Mouse (Mus musculus) heart, adult 8-10 months (tissue): ENCODE measurements around the gene Srsf9. TPM values are rescaled to one million over a fixed set of nuclear protein-coding genes. Genes with fewer than 3 reads are reported as not detected.
"Not testable (repeated sequence)": the region's sequence is repeated elsewhere in the genome, so short reads cannot be mapped to it uniquely, and the experiment has no call there.

ENCODE experiments used
- DNase-seq: peaks from one replicate; pipeline ENCODE4 v3.0.0; 2022; ENCODE audit warnings: low spot score
- total RNA-seq, 4 experiments: library from RNA; stranded (reverse); gene quantifications; 2 replicates each; pipeline ENCODE4 v1.2.4; 2022

Srsf9 gene
- 10 to 100 TPM; 14.2 to 15.5 (median 14.4) TPM for total RNA-seq

DNA sequence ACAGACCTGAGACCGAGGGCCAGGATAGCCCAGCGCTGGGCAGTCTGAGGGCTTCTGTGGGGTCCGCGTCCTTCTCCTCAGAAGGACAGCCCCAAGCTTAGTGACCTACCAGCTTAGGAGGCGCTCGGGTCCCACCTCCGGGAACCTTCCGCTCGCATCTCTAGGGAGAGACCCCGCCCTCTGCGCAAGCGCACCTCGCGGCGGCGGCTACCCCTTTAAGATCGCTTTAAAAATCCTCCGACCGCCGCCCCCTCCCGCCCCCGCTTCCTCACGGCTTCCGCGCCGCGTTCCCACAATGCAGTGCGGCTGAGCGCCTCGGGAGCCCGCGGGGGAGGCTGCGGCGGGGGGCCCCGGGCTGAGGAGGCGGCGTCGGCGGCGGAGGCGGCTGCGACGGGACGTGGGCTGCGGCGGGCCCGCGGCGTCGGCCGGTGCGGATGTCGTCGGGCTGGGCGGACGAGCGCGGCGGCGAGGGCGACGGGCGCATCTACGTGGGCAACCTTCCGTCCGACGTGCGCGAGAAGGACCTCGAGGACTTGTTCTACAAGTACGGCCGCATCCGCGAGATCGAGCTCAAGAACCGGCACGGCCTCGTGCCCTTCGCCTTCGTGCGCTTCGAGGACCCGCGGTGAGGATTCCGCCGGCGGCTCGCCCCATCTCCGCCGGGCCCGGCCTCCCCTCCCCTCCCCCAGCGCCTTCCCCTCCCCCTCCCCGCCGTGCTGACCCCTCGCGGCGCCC lies at the start of gene Srsf9:
Srsf9 (plus strand) TSS at position 303 of the 735 bp plus-strand sequence.
- peak; percentile 94 for DNase-seq

DNA sequence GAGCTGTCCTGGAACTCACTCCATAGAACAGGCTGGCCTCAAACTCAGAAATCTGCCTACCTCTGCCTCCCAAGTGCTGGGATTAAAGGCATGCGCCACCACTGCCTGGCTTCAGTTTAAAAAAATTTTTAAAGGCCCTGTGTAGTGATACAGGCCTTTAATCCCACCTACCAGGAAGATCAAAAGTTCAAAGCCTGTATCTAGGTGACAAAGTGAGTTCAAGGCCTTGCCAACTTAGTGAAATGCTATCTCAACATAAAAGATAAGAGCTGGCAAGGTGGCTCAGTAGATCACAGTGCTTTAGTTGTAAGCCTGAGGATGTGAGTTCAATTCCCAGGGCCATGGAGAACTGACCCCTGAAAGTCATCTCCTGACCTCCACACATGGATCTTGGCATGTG lies 48.9 kb upstream of the Srsf9 start:
- DNase-seq: no peak

DNA sequence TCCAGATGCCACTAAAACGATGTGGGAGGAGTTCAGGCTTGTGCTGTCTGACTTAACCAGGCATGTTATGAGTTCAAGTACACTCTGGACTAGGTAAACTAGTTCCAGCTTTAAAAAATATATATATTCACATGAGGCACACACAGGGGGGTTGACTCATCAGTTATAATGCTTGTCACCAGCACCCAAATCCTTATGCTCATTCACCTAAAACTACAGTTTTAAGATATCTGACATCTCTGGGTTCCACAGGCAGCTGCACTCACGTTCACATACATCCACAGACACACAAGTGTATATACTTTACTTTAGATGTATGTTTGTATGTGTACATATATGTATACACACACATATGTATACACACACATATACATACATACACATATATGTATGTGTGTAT lies 48.2 kb upstream of the Srsf9 start:
- no peak for DNase-seq

DNA sequence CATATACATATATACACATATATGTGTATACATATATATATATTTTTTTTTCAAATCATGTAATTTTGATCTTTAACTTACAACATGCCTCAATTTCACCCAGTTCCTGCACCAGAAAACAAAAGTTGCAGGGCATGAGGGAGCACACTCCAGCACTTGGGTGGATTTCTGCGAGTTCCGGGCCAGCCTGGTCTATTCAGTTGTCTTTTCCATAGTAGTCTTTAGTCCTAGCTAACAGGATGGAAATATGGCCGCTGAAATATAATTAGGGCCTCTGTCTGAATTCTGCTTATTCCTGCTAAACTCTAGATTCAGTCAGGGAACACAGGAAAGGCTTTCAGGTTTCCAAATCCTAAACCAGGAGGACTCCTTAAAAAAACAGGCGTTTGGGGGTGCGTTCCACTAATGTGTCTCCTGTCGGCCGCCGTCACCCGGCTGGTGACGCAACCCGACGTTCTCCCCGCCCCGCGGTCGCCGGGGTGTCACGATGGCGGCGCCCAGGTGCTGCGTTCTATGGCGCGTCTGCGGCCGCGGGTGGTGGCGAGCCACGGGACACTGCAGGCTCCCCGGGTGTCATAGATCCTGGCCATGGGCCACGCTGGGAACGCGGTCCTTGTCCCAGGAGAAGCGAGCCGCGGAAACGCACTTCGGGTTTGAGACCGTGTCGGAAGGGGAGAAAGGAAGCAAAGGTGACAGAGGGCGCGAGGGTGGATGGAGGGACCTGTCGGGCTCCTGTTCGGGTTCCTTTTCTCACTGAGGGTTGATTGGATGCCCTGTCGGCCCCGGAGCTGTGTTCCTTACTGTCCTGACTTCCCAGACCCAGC lies 47.5 kb upstream of the Srsf9 start, which contains the start of gene Coq5:
Coq5 (plus strand) TSS at position 441 of the 824 bp plus-strand sequence.
- peak; percentile 88 for DNase-seq

DNA sequence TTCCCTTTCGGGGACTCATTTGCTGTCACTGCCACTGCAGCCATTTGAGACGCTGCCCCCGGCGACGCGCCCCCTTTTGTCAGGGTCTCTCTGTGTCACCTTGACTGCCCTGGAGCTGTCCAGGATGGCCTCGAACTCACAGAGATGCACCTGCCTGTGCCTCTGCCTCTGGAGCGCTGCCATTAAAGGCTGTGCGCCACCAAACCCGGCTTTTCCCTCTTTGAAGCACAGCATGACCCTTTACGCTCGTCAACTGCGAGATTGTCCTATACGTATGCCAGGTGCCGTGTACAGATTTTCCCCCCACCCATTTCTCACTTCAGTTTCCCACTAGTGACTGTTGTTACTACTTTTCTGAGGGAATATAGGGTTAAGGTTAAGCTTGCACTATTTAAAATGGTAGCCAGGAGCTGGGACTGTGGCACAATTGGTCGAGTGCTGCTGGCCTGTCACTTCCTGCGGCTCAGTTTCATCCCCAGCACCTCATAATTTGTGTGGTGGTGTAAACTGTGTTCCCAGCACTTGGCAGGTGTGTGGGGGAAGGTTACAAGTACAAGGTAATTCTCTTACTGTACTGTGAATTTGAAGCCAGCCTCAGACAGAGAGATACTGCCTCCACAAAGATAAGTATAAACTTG lies 46.8 kb upstream of the Srsf9 start:
- no peak for DNase-seq

DNA sequence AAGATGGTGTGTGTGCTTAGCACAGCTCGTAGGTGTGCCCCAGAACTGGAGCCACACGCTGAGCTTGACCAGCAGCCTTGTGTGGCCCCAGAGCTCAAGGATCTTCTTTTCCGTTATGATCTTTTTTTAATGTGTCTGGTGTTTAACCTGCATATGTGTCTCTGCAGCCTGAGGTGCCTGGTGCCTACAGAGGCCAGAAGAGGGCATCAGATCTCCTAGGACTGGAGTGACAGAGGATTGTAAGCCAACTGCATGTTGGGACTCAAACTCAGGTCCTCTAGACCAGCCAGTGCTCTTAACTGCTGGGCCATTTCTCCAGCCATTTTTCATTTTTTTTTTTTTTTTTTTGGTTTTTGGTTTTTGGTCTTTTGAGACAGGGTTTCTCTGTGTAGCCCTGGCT lies 42.2 kb upstream of the Srsf9 start:
- DNase-seq: no peak

DNA sequence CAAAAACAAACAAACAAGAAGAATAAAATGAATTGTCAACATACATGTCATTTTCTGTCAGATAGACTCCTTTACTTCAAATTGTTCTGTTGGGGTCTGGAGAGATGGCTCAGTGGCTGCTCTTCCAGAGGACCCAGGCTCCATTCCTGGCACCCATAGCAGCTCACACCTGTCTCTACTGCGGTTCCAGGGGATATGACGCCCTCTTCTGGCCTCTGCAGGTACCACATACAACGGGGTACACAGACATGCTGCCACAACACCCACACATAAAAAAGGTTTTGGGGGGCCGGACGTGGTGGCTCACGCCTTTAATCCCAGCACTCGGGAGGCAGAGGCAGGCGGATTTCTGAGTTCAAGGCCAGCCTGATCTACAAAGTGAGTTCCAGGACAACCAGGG lies 32.8 kb upstream of the Srsf9 start:
- no peak for DNase-seq

DNA sequence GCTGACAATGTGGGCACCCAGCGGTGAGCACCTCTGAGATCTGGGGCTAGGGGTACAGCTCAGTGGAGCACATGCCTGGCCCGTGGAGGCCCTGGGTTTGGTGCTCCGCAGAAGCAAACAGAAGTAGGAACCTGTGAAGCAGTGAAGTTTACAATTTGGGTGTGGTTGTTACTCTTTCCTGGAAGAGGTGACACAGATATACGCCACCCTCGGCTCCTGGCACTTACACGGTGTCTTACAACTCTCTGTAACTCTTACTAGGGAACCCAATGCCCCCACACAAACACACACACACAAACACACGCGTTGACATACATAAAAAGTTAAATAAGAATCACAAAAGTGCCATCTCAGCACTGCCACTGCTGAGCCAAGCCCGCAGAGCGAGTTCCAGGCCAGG lies 30.6 kb upstream of the Srsf9 start:
- DNase-seq: no peak

DNA sequence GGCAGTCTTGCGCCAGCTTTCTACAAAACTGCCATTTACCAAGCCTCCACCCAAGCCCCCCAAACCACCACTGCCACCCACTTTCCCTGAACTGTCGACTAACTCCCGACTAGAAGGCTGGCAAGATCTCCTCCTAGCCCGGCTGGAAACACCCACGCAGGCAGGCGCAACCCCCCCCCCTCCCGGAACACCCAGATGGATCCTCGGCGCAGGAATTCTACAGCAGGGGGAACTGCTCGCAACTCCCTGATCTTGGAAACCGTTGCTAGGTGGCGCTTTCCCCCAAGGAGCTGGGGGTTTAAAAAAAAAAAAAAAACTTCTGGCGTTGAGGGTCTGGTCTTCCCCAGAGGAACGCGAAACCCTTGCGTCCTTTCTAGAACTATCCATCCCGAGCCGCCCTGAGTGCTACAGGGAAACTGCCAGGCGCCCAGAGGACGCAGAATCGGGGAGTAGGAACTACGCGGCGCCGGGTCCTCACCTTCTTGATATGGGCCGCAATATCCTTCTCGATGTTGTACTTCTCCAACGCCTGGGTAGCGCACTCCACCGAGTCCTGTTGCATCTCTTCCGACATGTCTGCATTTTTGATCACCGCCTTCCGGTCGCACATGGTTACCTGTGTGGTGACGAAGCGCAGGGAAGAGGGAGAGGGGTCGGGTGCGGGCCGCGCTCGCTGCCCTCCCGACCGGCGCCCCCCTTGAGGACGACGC lies 26.8 kb upstream of the Srsf9 start:
- DNase-seq: peak; percentile 50

DNA sequence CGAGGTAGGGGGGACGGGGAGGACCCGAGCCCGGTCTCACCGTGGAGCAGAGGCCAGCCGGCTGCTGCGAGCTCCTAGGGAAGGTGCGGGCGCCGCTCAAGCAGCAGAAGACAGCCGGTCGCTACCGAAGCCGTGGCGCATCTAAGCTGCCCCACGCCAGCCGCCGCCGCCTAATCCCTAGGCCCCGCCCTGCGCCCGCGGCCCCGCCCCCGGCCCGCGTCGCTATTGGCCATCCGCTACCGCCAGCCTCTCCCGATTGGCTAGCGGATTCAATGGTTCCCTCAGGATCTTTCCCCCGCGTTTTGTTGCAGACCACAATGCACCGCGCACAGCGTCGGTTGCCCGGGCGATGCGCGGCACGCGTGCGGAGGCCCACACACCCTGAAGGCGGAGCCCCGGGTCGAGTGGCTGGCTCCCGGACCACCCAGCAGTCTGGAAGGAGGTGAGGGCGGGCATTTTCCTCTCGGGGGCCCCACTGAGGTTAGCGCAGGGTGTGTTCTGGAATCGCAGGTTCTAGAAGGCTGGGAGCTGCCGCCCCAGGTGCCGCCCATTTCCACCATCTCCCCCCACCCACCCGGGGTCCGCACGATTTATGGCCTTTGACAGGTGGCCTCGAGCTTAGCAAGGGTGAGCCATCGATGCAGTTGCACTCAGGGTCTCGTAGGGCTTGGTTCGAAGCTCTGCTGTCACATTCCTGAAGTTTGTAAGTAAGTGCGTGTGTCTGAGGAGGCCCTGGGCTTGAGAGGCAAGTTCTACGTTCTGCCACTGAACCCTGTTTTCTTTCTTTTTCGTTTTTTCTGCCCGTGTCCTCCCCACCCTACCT lies 26.0 kb upstream of the Srsf9 start, which contains the start of gene Dynll1:
Dynll1 (minus strand) TSS at position 208 of the 823 bp plus-strand sequence.
- DNase-seq: peak; percentile 100

DNA sequence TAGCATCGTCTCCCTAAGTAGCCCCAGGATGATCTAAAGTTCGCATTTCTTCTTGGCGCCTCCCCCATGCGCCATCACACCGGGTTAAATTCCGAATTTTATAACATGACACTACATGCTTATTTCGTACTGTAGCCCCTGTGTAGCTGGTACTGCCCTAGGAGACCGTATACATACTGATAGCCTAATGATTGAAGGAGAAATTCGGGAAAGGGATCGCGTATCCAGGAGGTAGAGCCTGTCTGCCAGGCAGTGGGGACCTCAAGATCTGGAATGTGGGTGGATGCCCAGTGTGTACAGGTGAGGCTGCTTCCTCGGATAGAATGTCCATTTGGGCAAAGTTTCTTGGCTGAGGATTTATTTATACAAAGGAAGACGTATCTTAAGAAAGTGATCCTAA lies 25.4 kb upstream of the Srsf9 start:
- DNase-seq: no peak

DNA sequence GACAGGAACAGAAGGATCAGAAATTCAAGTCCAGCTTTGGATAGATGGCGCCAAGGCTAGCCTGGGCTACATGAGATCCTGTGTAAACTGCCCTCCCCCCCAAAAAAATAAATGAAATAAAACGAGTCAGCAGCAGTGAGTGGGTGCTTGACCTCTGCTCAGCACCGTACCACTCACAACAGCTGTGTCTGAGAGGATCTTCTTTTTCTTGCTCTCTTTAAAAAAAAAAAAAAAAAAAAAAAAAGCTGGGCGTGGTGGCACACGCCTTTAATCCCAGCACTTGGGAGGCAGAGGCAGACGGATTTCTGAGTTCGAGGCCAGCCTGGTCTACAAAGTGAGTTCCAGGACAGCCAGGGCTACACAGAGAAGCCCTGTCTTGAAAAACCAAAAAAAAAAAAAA lies 24.8 kb upstream of the Srsf9 start:
- not testable (repeated sequence) for DNase-seq

DNA sequence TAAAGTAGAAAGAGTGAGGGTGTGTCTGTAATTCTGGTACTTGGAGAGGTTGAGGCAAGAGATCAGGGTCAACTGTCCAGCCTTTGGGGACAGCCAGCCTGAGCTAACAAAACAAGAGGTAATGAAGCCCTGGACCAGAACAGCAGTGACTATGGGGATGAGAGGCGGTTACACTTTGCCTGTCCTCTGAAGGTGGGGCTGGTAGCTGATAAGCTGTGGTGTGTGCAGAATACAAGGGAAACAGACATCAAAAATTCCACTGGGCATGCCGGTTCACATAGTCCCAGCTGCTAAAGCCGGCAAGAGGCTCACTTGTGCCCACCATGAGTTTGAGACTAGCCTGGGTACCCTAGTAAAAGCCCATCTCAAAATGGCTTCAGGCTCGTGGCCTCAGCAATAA lies 14.6 kb upstream of the Srsf9 start:
- DNase-seq: no peak

DNA sequence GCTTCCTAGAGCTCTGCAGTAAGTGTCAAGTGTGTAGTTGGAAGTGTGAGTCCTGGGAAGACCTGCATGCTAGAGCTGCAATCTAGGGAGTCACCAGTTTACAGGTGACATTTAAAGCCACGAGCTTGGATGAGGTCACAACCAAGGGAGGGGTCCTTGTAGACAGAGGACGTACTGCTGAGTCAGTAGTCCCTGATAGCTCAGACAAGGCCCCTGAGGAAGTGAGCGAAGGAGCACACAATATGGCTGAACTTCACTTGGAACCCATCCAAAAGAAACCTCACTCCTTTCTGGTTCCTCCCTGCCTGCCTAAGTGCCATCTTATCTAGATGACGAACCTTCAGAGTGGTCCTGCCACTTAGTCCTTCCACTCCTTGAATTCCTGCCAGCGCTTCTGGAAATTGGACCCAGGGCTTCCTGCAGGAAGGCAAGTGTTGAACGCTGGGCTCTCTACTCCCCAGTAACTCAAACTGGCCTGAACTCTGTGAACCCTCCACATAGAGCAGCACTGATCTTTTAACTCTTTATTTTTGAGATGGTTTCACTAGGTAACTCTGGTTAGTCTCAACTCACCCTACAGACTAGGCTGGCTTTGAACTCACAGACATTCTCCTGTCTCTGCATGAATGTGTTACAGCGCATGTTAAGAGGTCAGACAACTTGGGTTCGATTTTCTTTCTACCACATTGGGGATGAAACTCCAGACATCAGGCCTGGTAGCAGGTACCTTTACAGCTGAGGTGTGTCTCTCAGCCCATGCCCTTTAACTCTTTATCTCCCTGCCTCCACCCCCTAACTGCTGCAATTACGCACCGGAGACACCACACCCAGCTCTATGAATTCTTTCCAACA lies 13.9 kb upstream of the Srsf9 start:
- DNase-seq: no peak

DNA sequence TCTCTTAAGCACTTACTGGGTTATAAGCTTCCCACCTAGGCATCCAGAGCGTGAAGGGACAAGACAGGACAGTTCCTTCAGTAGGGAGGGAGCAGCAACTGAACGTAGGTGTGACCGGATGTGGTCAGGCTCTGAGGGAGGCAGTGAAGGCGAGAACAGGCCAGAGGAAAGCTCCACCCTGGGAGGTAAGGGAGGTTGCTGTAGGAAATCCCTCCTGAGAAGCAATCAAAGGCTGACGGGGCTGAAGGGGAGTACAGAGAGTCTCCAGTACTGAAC lies 13.4 kb upstream of the Srsf9 start:
- no peak for DNase-seq

DNA sequence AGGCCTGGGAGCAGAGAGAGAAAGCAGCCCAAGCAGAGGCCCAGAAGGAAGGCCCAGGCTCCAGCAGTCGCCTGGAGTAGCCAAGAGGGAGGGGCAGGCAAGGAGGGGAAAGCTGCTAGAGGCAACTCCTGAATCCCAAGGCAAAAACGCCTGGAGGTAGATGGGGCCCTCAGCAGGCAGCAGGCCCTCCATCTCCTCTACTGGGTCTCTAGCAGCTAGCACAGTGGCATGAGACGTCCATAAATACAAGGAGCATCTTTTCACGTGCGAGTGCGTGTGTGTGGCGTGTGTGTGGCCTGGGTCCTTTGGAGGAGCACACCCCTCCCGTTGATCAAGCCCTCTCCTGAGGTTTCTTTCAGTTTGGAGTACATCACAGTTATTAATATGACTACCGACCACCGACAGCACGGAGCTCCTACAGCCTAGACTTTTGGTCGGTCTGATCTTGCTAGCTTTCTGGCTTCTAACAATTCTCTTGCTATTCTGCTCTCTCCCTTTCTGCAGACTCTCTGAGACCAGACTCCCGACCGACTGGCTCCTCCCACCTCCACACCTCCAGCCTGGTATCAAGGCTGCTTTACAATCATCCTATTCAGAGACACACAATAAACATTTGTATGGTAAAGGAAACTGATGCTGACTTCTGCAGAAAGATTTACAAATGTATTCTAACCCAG lies 9.9 kb upstream of the Srsf9 start:
- no peak for DNase-seq

DNA sequence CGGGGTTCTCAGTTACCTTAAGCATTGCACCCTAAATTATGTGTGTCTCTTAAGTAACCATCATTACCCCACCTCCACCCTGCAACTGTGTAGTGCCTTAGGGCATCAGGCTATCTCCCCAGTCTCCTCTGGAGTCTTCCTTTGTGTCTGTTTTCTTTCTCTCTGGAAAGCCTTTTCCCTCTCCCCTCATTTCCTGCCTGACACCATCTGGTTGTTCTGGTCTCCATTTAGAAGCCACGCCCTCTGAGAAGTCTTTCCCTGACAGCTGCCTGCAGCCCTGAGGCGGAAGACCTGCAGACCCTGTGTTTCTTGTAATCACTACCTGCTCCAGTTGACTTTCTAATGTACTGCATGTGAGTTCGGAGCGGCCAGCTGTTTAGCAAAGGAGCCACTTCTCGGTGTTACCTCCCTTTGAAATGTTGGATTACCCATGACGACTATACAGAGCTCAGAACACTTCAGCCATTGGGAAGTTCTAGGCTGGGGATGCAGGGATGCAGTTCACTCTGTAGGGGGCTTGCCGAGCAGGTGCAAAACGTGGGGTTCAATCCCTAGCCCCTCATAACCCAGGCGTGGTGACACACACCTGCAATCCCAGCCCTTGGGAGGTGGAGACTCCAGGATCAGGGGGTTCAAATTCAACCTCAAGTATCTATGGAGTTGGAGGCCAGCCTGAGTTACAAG lies 9.2 kb upstream of the Srsf9 start:
- no peak for DNase-seq

DNA sequence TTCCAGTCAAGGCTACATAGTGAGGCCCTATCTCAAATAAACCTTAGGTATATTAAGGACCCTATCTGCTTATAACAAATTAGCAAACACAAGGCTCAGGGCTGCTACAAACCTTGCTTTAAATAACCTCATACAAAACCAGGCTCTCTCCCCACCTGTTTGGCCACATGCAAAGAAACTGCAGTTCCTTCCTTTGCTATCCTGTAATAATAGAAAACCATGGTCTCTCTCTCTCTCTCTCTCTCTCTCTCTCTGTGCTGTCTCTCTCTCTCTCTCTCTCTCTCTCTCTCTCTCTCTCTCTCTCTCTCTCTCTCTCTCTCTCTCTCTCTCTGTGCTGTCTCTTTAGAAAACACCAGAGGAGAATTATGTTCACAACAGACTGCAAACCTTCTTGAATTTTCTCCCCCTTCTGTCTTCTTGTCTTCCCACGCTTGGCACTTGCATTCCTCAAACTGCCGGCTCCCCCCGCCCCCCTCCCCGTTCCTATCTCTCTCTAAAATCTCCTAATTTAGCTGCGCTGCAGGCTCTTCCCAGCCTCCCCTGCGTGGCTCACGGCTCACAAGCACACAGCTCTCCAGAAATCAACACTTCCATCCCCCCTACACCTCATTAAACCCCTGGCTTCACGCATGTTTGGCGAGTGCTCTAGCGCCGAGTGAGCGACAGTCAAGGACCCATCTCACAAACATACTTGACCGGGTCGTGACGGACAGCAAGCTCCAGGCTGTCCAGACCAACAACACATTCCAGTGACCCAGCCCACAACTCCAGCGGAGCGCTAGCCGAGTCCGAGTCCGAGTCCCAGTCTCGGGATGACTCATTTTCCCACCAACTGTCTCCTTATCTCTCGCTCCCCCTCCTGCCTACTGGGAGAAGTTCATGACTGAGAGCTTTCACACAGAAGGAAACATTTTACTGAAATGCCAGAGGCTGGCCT lies 7.7 kb upstream of the Srsf9 start:
- peak; percentile 80 for DNase-seq
